Mouse (Mus musculus): ENCODE results near the gene Atp6v1g1. TPM values are rescaled to one million over a fixed set of nuclear protein-coding genes. Genes with fewer than 3 reads are reported as not detected.

Gene Atp6v1g1
- polyA plus RNA-seq, 1 experiment: 117 TPM

- peak overlapping the region; percentile 98 for H3K4me3 ChIP-seq (ENCODE audit: insufficient read depth, low read depth, low read length)
- 32% methylated on average over 6 of the region's 6 CpGs for WGBS
These were observed 2.0 kb downstream of the Atp6v1g1 start for GRCm38 (mm10) chr4:63546441-63547055.

GRCm38 (mm10) chr4:63547799-63548198 is 3.2 kb downstream of the Atp6v1g1 start:
- Histone ChIP-seq H3K36me3 (ENCODE audit: control insufficient read depth, insufficient read depth, low read length) (peaks cover 16% of the 10 kb centered on the region; the same call in 1 of the 2 replicates), H3K4me3 (ENCODE audit: insufficient read depth, low read depth, low read length) (no peak overlapping the region), H3K4me1 (ENCODE audit: control insufficient read depth, insufficient read depth, low read length) (peaks cover 13% of the 10 kb centered on the region; the same call in 1 of the 2 replicates), H3K27ac (ENCODE audit: insufficient read depth, low read depth, low read length) (no peak overlapping the region), H3K27me3 (replicated peaks; ENCODE audit: control insufficient read depth, insufficient read depth, low read length) (no peaks in the 10 kb centered on the region)
- TF ChIP-seq CTCF (conservative IDR thresholded peaks at IDR 0.05; ENCODE audit: insufficient read depth, insufficient read length, low read depth, low read length) (no peak), POLR2A (IDR thresholded peaks at IDR 0.05; ENCODE audit: low read depth, low read length) (no peak)
- WGBS: 18% methylated on average over 1 of the region's 1 CpGs
- peak; percentile 53 for DNase-seq

More at GRCm38 (mm10) chr4:63546441-63547055, 2.0 kb downstream of the Atp6v1g1 start:
- DNase-seq: peak; percentile 79
- no peak for TF ChIP-seq POLR2A (IDR thresholded peaks at IDR 0.05; ENCODE audit: low read depth, low read length)
- no peak for TF ChIP-seq CTCF (conservative IDR thresholded peaks at IDR 0.05; ENCODE audit: insufficient read depth, insufficient read length, low read depth, low read length)
- peaks cover 13% of the 10 kb centered on the region; the same call in 1 of the 2 replicates for H3K4me1 ChIP-seq (ENCODE audit: control insufficient read depth, insufficient read depth, low read length)
- H3K27ac ChIP-seq (ENCODE audit: insufficient read depth, low read depth, low read length): peak overlapping the region; percentile 96
- peaks cover 15% of the 10 kb centered on the region; the same call in 1 of the 2 replicates for H3K36me3 ChIP-seq (ENCODE audit: control insufficient read depth, insufficient read depth, low read length)
- H3K27me3 ChIP-seq (replicated peaks; ENCODE audit: control insufficient read depth, insufficient read depth, low read length): no peaks in the 10 kb centered on the region

- no peak overlapping the region for H3K27ac ChIP-seq (ENCODE audit: insufficient read depth, low read depth, low read length)
- H3K27me3 ChIP-seq (replicated peaks; ENCODE audit: control insufficient read depth, insufficient read depth, low read length): no peaks in the 10 kb centered on the region
- peaks cover 13% of the 10 kb centered on the region; the same call in 1 of the 2 replicates for H3K4me1 ChIP-seq (ENCODE audit: control insufficient read depth, insufficient read depth, low read length)
- H3K4me3 ChIP-seq (ENCODE audit: insufficient read depth, low read depth, low read length): no peak overlapping the region
- WGBS: 64% methylated on average over 3 of the region's 3 CpGs
- H3K36me3 ChIP-seq (ENCODE audit: control insufficient read depth, insufficient read depth, low read length): peaks cover 16% of the 10 kb centered on the region; the same call in 1 of the 2 replicates
- TF ChIP-seq POLR2A (IDR thresholded peaks at IDR 0.05; ENCODE audit: low read depth, low read length) (no peak), CTCF (conservative IDR thresholded peaks at IDR 0.05; ENCODE audit: insufficient read depth, insufficient read length, low read depth, low read length) (no peak)
- no peak for DNase-seq
These were observed 3.9 kb downstream of the Atp6v1g1 start for GRCm38 (mm10) chr4:63548491-63548890.

GRCm38 (mm10) chr4:63550908-63551307 is 6.3 kb downstream of the Atp6v1g1 start:
- TF ChIP-seq CTCF (conservative IDR thresholded peaks at IDR 0.05; ENCODE audit: insufficient read depth, insufficient read length, low read depth, low read length): no peak
- TF ChIP-seq POLR2A (IDR thresholded peaks at IDR 0.05; ENCODE audit: low read depth, low read length): no peak
- Histone ChIP-seq H3K27me3 (replicated peaks; ENCODE audit: control insufficient read depth, insufficient read depth, low read length) (no peaks in the 10 kb centered on the region), H3K36me3 (ENCODE audit: control insufficient read depth, insufficient read depth, low read length) (peaks cover 16% of the 10 kb centered on the region; the same call in 1 of the 2 replicates), H3K4me1 (ENCODE audit: control insufficient read depth, insufficient read depth, low read length) (peaks cover 7% of the 10 kb centered on the region; the same call in 1 of the 2 replicates), H3K27ac (ENCODE audit: insufficient read depth, low read depth, low read length) (no peak overlapping the region), H3K4me3 (ENCODE audit: insufficient read depth, low read depth, low read length) (no peak overlapping the region)
- DNase-seq: no peak
- WGBS: 92% methylated on average over 3 of the region's 3 CpGs

GRCm38 (mm10) chr4:63552865-63553264 is 8.3 kb downstream of the Atp6v1g1 start:
- DNase-seq: no peak
- H3K27me3 ChIP-seq (replicated peaks; ENCODE audit: control insufficient read depth, insufficient read depth, low read length): no peaks in the 10 kb centered on the region
- WGBS: 97% methylated on average over 1 of the region's 1 CpGs
- H3K36me3 ChIP-seq (ENCODE audit: control insufficient read depth, insufficient read depth, low read length): peaks cover 16% of the 10 kb centered on the region; the same call in 1 of the 2 replicates
- peaks cover 16% of the 10 kb centered on the region for H3K4me1 ChIP-seq (ENCODE audit: control insufficient read depth, insufficient read depth, low read length)
- H3K4me3 ChIP-seq (ENCODE audit: insufficient read depth, low read depth, low read length): no peak overlapping the region
- TF ChIP-seq POLR2A (IDR thresholded peaks at IDR 0.05; ENCODE audit: low read depth, low read length) (no peak), CTCF (conservative IDR thresholded peaks at IDR 0.05; ENCODE audit: insufficient read depth, insufficient read length, low read depth, low read length) (no peak)
- H3K27ac ChIP-seq (ENCODE audit: insufficient read depth, low read depth, low read length): no peak overlapping the region

- DNase-seq: no peak
- Histone ChIP-seq H3K4me3 (ENCODE audit: insufficient read depth, low read depth, low read length) (no peak overlapping the region), H3K36me3 (ENCODE audit: control insufficient read depth, insufficient read depth, low read length) (peaks cover 13% of the 10 kb centered on the region; the same call in 1 of the 2 replicates), H3K27me3 (replicated peaks; ENCODE audit: control insufficient read depth, insufficient read depth, low read length) (no peaks in the 10 kb centered on the region), H3K4me1 (ENCODE audit: control insufficient read depth, insufficient read depth, low read length) (peaks cover 18% of the 10 kb centered on the region), H3K27ac (ENCODE audit: insufficient read depth, low read depth, low read length) (no peak overlapping the region)
- 57% methylated on average over 4 of the region's 4 CpGs for WGBS
- no peak for TF ChIP-seq POLR2A (IDR thresholded peaks at IDR 0.05; ENCODE audit: low read depth, low read length)
- TF ChIP-seq CTCF (conservative IDR thresholded peaks at IDR 0.05; ENCODE audit: insufficient read depth, insufficient read length, low read depth, low read length): no peak
These were observed 9.4 kb downstream of the Atp6v1g1 start for GRCm38 (mm10) chr4:63553789-63554576.

GRCm38 (mm10) chr4:63554616-63555015 is 10.0 kb downstream of the Atp6v1g1 start:
- 62% methylated on average over 3 of the region's 3 CpGs for WGBS
- TF ChIP-seq CTCF (conservative IDR thresholded peaks at IDR 0.05; ENCODE audit: insufficient read depth, insufficient read length, low read depth, low read length): no peak
- DNase-seq: no peak
- Histone ChIP-seq H3K4me1 (ENCODE audit: control insufficient read depth, insufficient read depth, low read length) (peaks cover 18% of the 10 kb centered on the region), H3K4me3 (ENCODE audit: insufficient read depth, low read depth, low read length) (no peak overlapping the region), H3K36me3 (ENCODE audit: control insufficient read depth, insufficient read depth, low read length) (peaks cover 10% of the 10 kb centered on the region; the same call in 1 of the 2 replicates), H3K27ac (ENCODE audit: insufficient read depth, low read depth, low read length) (no peak overlapping the region), H3K27me3 (replicated peaks; ENCODE audit: control insufficient read depth, insufficient read depth, low read length) (no peaks in the 10 kb centered on the region)
